Mouse (Mus musculus): ENCODE measurements around the gene Arid5a. TPM values are rescaled to one million over a fixed set of nuclear protein-coding genes. Genes with fewer than 3 reads are reported as not detected.

The Arid5a gene
- polyA plus RNA-seq (2012; ENCODE audit: insufficient read depth, insufficient read length, missing spikeins): 9.4 and 12.7 TPM in 2 replicates

- H3K27ac ChIP-seq (ENCODE audit: insufficient read depth, low read depth, low read length): peak within 1 kb of the TSS; percentile 73
- peaks cover 23% of the 10 kb centered on the region for H3K4me1 ChIP-seq (ENCODE audit: control insufficient read depth, insufficient read depth, low read length)
- TF ChIP-seq CTCF (IDR thresholded peaks at IDR 0.05; ENCODE audit: low read depth, low read length): no peak
- TF ChIP-seq POLR2A (IDR thresholded peaks at IDR 0.05; ENCODE audit: borderline replicate concordance, low read depth, low read length): peak; percentile 100
- H3K4me3 ChIP-seq (ENCODE audit: insufficient read depth, low read length): peak within 1 kb of the TSS; percentile 82
These were observed at the start of gene Arid5a for GRCm38 (mm10) chr1:36307495-36308280. Gene Arid5a (plus strand): TSS chr1:36307733.

- Histone ChIP-seq H3K27ac (ENCODE audit: insufficient read depth, low read depth, low read length) (no peak overlapping the region), H3K4me3 (ENCODE audit: insufficient read depth, low read length) (no peak overlapping the region), H3K4me1 (ENCODE audit: control insufficient read depth, insufficient read depth, low read length) (peaks cover 24% of the 10 kb centered on the region)
- TF ChIP-seq POLR2A (IDR thresholded peaks at IDR 0.05; ENCODE audit: borderline replicate concordance, low read depth, low read length): no peak
- no peak for TF ChIP-seq CTCF (IDR thresholded peaks at IDR 0.05; ENCODE audit: low read depth, low read length)
These were observed 48.9 kb upstream of the Arid5a start for GRCm38 (mm10) chr1:36258631-36259030.

GRCm38 (mm10) chr1:36259281-36259680 lies 48.3 kb upstream of the Arid5a start:
- no peak for TF ChIP-seq POLR2A (IDR thresholded peaks at IDR 0.05; ENCODE audit: borderline replicate concordance, low read depth, low read length)
- TF ChIP-seq CTCF (IDR thresholded peaks at IDR 0.05; ENCODE audit: low read depth, low read length): no peak
- H3K27ac ChIP-seq (ENCODE audit: insufficient read depth, low read depth, low read length): no peak overlapping the region
- peaks cover 24% of the 10 kb centered on the region for H3K4me1 ChIP-seq (ENCODE audit: control insufficient read depth, insufficient read depth, low read length)
- no peak overlapping the region for H3K4me3 ChIP-seq (ENCODE audit: insufficient read depth, low read length)

- Histone ChIP-seq H3K4me3 (ENCODE audit: insufficient read depth, low read length) (no peak overlapping the region), H3K4me1 (ENCODE audit: control insufficient read depth, insufficient read depth, low read length) (peaks cover 34% of the 10 kb centered on the region), H3K27ac (ENCODE audit: insufficient read depth, low read depth, low read length) (no peak overlapping the region)
- TF ChIP-seq CTCF (IDR thresholded peaks at IDR 0.05; ENCODE audit: low read depth, low read length): no peak
- no peak for TF ChIP-seq POLR2A (IDR thresholded peaks at IDR 0.05; ENCODE audit: borderline replicate concordance, low read depth, low read length)
These were observed 47.1 kb upstream of the Arid5a start for GRCm38 (mm10) chr1:36260418-36260817.

GRCm38 (mm10) chr1:36261708-36262504 lies 45.6 kb upstream of the Arid5a start:
- H3K27ac ChIP-seq (ENCODE audit: insufficient read depth, low read depth, low read length): peak overlapping the region; percentile 62
- H3K4me3 ChIP-seq (ENCODE audit: insufficient read depth, low read length): no peak overlapping the region
- no peak for TF ChIP-seq POLR2A (IDR thresholded peaks at IDR 0.05; ENCODE audit: borderline replicate concordance, low read depth, low read length)
- no peak for TF ChIP-seq CTCF (IDR thresholded peaks at IDR 0.05; ENCODE audit: low read depth, low read length)
- peaks cover 38% of the 10 kb centered on the region for H3K4me1 ChIP-seq (ENCODE audit: control insufficient read depth, insufficient read depth, low read length)

GRCm38 (mm10) chr1:36263833-36264488 lies 43.6 kb upstream of the Arid5a start:
- Histone ChIP-seq H3K27ac (ENCODE audit: insufficient read depth, low read depth, low read length) (peak overlapping the region; percentile 94), H3K4me3 (ENCODE audit: insufficient read depth, low read length) (peak overlapping the region; percentile 51), H3K4me1 (ENCODE audit: control insufficient read depth, insufficient read depth, low read length) (peaks cover 38% of the 10 kb centered on the region)
- TF ChIP-seq CTCF (IDR thresholded peaks at IDR 0.05; ENCODE audit: low read depth, low read length) (no peak), POLR2A (IDR thresholded peaks at IDR 0.05; ENCODE audit: borderline replicate concordance, low read depth, low read length) (no peak)

- peaks cover 42% of the 10 kb centered on the region for H3K4me1 ChIP-seq (ENCODE audit: control insufficient read depth, insufficient read depth, low read length)
- no peak overlapping the region for H3K4me3 ChIP-seq (ENCODE audit: insufficient read depth, low read length)
- TF ChIP-seq CTCF (IDR thresholded peaks at IDR 0.05; ENCODE audit: low read depth, low read length): no peak
- TF ChIP-seq POLR2A (IDR thresholded peaks at IDR 0.05; ENCODE audit: borderline replicate concordance, low read depth, low read length): no peak
- no peak overlapping the region for H3K27ac ChIP-seq (ENCODE audit: insufficient read depth, low read depth, low read length)
These were observed 41.2 kb upstream of the Arid5a start for GRCm38 (mm10) chr1:36266293-36266692.

- Histone ChIP-seq H3K4me3 (ENCODE audit: insufficient read depth, low read length) (no peak overlapping the region), H3K27ac (ENCODE audit: insufficient read depth, low read depth, low read length) (no peak overlapping the region), H3K4me1 (ENCODE audit: control insufficient read depth, insufficient read depth, low read length) (peaks cover 46% of the 10 kb centered on the region)
- TF ChIP-seq CTCF (IDR thresholded peaks at IDR 0.05; ENCODE audit: low read depth, low read length) (no peak), POLR2A (IDR thresholded peaks at IDR 0.05; ENCODE audit: borderline replicate concordance, low read depth, low read length) (no peak)
These were observed 39.9 kb upstream of the Arid5a start for GRCm38 (mm10) chr1:36267595-36267994.

- peaks cover 44% of the 10 kb centered on the region for H3K4me1 ChIP-seq (ENCODE audit: control insufficient read depth, insufficient read depth, low read length)
- no peak for TF ChIP-seq CTCF (IDR thresholded peaks at IDR 0.05; ENCODE audit: low read depth, low read length)
- TF ChIP-seq POLR2A (IDR thresholded peaks at IDR 0.05; ENCODE audit: borderline replicate concordance, low read depth, low read length): no peak
- no peak overlapping the region for H3K4me3 ChIP-seq (ENCODE audit: insufficient read depth, low read length)
- H3K27ac ChIP-seq (ENCODE audit: insufficient read depth, low read depth, low read length): no peak overlapping the region
These were observed 38.3 kb upstream of the Arid5a start for GRCm38 (mm10) chr1:36269121-36269795.
